Mouse (Mus musculus): Measurements from ENCODE around the gene 2900026A02Rik.
A peak's percentile ranks its signal among the peaks of the same experiment; 100 is the strongest.

The 2900026A02Rik gene

DNA sequence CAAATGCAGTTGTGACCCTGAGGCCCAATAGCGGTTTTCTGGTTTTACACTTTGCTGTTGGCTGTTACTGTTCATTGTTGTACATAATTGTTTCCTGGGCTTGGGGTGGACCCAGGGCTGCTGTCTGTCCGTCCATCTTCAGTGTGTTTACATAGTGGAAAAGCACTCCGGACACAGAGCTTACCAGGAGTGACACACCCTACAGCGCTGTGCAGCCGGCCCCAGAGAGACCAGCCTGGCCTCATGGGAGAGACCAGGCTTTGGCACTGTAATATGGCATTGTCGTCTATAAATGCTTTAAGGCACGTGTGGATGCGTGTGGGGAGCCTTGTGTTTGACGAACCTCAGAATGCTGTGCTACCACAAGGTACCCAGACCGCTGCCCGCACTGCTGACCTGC is 120.6 kb downstream of the 2900026A02Rik start:
- no peak for DNase-seq (ENCODE audit: extremely low spot score, low spot score)

DNA sequence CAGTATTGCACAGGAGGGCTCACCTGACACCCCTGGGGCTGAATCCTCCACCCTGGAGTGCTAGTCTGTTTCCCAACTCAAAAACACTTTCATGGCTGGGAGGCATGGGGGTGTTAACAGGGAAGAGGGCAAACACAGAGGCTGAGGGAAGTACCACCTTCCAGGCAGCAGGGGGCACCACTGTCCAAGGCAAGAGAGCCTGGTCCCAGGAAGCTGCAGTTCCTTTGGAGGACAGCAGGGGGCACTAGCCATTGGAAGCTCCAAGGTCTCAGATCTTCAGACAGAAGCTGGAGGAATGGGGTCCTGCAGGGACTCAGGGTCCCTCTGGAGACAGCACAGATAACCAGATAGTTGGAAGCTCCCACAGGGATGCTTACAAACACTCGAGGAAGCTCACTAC is 121.5 kb downstream of the 2900026A02Rik start:
- peak; percentile 94 for DNase-seq (ENCODE audit: extremely low spot score, low spot score)

DNA sequence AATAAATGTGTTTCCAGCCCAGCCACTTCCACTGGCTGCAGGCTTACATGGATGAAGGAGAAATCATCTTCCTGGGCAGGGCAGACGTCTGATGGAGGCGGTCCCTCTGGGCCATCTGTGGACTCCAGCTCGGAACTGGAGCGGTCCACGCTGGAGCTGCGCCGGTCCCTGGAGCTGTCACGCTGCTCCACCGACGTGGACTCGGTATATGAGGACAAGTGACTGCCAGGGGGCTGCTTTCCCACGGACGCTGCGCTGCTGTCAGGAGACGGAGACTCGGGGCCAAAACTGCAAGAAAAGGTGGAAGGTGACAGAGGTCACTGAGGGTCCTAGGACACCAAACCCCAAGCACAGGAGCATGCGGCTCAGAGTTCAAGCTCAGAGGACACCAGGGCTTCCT is 123.5 kb downstream of the 2900026A02Rik start:
- no peak for DNase-seq (ENCODE audit: extremely low spot score, low spot score)

DNA sequence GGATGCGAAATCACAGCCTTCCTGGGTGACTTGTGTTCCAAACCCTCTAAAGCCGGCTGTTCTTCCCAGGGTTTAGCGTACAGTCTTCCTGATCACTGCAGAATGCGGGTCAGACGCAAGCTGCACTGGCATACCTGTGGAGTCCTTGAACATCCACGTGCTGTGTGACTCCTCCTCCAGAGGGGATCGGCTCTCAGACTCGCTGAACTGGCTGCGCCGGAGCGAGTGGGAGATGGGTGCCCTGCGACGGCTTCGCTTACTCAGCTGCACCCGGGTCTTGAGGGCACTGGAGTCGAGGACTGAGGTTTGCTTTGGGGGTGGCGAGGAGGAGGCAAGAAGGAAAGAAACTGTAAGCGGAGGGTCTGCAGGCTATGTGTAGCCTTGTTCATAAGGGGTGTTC is 125.6 kb downstream of the 2900026A02Rik start:
- no peak for DNase-seq (ENCODE audit: extremely low spot score, low spot score)

DNA sequence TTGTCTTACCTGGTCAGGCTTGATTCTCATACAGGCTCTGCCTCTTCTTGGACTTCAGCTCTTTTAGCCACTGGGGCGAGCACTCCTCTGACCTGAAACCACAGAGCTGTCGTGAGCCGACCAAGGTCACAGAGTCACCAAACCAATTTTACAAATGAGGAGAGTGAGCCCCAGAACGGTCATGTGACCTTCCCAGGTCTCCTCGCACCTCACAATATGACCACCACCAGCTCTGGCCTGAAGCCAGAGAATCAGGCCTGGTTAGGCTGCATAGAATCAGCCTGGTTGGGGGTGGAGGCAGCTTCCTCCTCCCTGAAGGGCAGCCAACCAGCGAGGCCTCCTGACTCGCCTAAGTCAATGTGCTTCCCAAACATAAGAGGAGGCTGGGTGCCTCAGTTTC is 128.6 kb downstream of the 2900026A02Rik start:
- no peak for DNase-seq (ENCODE audit: extremely low spot score, low spot score)

DNA sequence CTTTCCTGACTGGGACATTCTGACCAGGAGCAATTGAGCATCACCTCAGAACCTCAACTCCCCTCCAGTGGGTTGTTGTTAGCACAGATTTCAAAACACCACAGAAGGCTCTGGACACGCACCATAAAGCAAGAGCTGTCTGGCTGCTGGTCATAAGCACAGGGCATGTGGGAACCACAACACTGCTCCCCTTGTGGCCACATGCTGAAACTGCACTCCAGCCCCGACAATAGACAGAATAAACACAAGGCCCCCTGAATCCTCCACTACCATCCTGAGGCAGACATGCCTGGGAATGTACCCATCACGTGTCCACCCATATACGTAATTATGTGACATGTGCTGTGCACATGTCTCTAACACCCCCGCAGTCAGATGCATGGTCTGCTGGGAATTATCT is 129.9 kb downstream of the 2900026A02Rik start:
- peak; percentile 50 for DNase-seq (ENCODE audit: extremely low spot score, low spot score)

DNA sequence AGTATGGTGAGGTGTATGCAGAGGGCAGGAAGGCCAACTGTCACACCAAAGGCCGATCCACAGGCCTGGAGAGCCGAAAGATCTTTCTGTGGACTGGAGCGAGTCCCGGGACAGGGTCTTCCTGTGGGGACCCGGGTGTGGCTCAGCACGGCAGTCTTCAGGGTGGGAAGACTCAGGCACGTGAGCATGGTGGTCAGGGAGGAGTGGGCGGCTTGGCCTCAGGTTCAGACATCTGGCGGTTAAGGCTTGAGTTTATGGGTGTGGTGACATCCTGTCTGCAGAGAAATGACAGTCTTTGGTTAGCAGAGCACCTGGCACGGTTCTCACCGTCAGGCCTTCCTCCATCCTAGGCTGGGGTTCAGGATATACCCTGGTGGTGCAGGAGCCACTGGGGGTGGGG is 130.3 kb downstream of the 2900026A02Rik start:
- DNase-seq (ENCODE audit: extremely low spot score, low spot score), result no peak

DNA sequence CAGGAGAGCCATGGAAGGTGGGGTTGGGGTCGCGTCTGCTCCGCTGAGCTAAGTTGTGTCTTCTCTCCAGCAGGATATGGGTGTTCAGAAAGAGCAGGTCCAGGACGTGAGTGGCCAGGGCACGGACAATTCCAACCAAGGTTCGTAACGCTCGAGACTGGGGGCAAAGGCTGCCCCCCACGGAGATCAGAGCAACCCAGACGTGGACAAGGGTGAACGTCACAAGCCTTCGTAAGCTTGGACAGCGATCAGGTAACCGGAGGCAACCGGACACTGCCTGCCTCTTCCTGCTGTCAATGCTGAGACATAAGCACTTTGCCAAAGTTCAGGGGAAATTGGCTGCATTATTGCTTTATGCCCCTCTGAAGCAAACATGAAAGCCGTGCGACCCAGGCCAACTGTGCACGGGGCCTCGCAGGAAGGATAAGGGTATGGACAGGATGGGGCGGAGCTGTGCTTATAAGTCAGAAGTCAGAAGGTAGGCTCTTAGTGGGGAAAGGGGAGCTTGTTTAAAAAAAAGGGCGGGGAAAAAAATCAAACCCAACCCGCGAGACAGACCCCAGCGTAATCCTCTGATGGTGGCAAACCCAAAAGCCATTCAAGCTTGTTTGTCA is 130.9 kb downstream of the 2900026A02Rik start:
- DNase-seq (ENCODE audit: extremely low spot score, low spot score), result no peak

DNA sequence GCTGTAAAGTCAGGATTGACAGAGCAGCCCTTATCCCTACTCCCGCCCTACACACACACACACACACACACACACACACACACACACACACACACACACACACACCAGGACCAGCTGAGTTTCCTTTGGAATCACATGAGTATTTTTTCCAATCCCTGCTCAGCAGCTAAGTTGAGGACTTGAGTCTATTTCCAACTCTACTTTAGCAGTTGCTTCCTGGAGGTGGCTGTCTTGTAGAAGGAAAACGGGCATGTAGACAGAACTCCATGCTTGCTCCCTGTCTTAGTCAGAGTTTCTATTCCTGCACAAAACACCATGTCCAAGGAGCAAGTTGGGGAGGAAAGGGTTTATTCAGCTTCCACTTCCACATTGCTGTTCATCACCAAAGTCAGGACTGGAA is 133.6 kb downstream of the 2900026A02Rik start:
- DNase-seq (ENCODE audit: extremely low spot score, low spot score), result no peak

DNA sequence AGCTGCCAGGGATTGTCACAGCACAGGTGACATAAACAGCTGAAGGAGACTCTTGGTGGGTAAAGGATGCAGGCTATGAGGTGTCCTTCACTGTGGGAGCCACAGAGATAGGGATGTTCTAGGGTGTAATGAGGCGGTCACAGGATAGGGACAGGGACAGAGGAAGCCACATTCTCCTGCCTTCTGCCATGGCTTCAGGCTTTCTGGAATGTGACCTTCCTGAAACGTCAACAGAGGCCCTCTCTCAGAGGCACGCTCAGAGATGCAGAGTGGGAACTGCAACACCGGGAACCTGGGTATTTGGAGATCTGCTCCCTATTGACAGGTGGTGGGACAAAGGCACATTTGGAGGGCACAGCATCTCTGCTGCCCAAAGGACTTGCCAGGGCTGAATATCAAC is 134.0 kb downstream of the 2900026A02Rik start:
- no peak for DNase-seq (ENCODE audit: extremely low spot score, low spot score)

DNA sequence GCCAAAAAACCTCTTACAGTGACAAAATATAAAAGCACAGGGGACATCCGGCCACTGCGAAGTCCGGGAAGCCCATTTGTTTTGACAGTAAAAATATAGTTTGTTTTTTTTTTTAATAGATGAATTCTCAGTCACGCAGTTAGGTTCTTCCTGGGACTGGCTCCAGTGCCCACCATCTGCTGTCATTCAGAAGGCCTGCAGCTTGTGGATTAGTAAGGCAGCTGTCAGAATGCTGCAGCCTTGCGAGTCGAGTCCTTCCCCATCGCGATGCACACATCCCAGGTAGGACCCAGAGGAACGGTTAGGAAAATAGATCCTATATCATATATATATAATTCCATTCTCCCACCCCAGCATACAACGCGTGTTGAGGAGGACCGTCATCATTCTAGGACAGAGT is 134.6 kb downstream of the 2900026A02Rik start:
- DNase-seq (ENCODE audit: extremely low spot score, low spot score), result no peak

DNA sequence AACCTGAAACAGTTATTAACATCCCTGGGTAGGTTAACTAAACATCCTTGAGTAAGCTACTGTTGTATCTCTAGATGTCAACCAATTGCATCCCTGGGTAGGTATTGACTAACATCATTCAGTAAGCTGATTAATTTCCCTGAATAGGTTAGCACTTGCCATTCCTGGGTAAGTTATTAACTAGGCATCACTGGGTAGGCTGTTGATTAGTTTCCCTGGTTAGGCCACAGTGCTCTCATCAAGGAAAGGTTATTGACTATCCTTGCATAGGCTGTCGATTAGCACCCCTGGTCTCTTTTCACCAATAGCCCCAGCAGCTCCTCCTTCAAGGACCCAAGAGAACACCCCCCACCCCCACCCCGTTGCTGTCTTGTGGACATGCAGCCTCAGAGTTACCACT is 135.1 kb downstream of the 2900026A02Rik start:
- DNase-seq (ENCODE audit: extremely low spot score, low spot score), result no peak

DNA sequence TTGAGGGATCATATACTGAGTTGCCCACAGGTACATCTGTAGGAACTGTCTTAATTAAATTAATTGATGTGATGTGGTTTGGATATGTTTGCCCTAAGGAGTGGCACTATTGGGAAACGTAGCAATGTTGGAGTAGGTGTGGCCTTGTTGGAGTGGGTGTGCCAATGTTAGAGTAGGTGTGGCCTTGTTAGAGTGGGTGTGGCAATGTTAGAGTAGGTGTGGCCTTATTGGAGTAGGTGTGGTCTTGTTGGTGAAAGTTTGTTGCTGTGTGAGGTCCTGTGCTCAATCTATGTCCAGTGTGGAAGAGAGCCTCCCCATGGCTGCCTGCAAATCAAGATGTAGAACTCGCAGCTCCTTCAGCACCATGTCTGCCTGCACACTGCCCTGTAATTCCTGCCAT is 136.7 kb downstream of the 2900026A02Rik start:
- DNase-seq (ENCODE audit: extremely low spot score, low spot score), result no peak

DNA sequence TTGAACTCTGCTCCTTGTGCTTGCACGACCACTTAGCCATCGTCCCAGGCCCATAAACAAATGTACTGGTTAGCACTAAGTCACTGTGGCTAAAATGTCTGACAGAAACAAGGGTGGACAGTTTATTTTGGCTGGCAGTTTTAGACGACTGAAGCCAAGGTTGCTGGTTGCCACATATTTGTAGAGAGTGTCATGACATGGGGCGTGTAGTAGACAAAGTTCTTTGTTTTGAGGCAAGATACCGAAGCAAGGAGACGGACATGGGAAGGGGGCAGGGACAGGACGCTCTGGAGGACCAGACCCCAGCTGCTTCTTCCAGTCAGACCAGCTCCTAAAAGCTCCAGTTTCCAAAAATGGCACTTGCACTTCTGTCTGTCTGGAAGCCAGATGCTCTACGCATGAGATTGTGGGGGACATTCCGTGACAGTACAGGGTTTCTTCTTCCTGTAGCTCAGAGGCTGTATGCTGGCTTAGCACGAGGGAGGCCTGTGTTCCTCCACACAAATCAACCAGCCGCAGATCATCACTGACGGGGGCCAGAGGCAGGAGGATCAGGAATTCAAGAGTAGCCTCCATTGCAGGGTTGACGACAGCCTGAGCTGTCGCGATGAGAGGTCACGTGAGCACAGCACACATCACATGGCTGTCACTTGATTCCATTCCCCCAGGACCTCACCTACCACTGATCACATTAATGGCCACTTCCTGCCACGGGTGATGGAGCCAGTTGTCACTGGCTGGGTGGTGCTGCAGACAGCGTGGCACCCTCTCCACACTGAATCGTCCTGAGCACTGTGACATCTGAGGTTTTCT is 138.5 kb downstream of the 2900026A02Rik start:
- DNase-seq (ENCODE audit: extremely low spot score, low spot score), result no peak

DNA sequence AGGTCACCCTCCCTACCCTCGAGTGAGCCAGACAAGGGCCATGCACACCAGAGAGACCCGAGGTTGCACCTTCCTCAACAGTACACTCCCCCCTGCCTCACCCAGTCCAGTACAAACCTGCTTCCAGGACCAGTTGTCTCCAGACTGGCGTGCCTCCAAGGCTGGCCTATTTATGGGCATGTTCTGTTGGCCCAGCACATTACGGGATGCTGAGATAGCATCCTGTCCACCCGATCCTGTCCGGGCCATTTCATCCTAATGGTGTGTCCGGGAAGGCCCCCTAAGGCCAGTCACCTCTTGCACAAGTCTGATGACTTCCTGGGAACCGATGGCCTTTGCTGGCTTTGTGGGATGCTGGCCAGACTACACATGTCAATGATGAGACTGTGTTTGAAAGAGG is 139.6 kb downstream of the 2900026A02Rik start, which contains the start of gene Crybb3:
Gene Crybb3 (minus strand): TSS at position 146 of the 400 bp plus-strand sequence.
- no peak for DNase-seq (ENCODE audit: extremely low spot score, low spot score)

DNA sequence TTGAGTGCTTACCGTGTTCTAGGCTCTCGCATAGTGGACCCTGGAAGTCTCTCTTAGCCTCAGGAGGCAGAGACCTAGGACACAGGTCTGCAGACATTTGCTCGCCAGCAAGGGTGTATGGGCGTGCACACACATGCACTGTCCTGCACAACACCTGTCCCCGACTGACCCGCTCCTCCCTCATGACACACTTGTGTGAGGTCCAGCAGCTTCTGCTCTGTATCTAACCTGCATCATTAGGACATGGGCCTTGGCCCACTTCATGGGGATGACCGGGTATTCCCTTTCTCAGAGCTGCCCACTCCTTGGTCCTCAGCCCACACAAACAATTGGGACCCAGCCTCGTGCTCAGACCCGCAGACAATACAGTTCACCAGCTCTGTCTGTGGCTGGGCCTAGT is 140.0 kb downstream of the 2900026A02Rik start:
- no peak for DNase-seq (ENCODE audit: extremely low spot score, low spot score)

DNA sequence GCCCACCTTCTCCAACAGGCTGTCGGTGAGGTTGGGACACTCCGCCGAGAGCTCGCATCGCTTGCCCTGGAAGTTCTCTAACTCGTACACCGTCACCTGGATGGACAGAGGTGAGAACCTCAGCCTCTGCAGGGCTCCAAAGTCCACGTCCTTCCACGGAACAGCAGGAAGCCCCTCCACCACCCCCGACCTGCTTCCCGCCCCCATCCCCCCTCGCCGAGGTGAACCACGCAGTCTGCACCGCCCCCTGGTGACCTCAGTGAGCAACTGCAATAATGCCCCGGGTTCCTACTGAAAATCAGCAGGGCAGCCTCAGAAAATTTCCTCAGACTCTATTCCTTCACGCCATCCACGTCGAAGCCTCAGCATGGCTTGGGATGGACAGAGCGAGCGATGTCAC is 141.3 kb downstream of the 2900026A02Rik start:
- peak; percentile 57 for DNase-seq (ENCODE audit: extremely low spot score, low spot score)

DNA sequence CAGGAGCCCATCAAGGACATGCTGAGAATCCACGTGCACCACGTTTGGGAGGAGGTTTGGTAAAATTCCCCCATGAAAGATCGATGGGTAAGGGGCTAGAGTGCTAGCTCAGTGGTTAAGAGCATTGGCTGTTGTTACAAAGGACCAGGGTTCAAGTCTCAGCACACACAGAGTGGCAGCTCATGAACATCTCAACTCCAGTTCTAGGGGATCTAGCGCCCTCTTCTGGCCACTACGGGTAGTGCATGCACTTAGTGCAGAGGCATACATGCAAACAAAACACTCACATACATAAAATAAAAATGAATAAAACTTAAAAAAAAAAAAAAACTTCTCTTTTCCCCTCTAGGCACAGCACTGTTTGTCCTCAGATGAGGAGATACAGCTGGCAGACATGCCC is 142.3 kb downstream of the 2900026A02Rik start:
- DNase-seq (ENCODE audit: extremely low spot score, low spot score), result no peak

DNA sequence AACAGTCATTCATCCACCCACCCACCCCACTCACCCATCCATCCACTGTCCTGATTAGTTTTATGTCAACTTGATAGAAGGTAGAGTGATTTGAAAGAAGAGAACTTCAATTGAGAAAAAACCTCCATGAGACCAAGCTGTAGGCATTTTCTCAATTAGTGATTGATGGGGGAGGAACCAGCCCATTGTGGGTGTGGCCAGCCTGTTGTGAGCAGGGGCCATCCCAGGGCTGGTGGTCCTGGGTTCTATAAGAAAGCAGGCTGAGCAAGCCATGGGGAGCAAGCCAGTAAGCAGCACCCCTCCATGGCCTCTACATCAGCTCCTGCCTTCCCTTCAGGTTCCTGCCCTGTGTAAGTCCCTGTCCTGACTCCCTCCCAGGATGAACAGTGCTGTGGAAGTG is 151.0 kb downstream of the 2900026A02Rik start, which contains the start of gene Crybb2:
Gene Crybb2 (minus strand): TSS at position 101 of the 400 bp plus-strand sequence.
- DNase-seq (ENCODE audit: extremely low spot score, low spot score), result no peak

DNA sequence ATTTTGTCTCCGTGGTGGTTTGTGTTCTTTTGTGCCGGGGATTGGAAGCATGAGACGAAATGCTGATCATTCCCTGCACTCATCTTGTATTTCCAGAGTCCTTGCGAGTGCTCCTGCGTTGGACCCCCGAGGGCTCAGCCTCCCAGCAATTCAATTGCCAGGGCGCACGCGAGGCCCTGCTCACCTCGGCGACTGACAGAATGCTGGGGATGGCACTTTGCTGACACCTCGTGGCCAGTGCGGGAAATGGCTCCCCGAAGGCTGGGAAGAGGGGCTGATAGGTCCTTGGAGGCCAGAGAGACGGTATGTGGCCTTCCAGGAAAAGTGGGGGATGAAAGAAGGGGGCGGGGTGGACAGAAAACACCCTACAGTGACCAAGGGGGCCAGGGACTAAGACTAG is 166.7 kb downstream of the 2900026A02Rik start:
- DNase-seq (ENCODE audit: extremely low spot score, low spot score), result peak; percentile 88

DNA sequence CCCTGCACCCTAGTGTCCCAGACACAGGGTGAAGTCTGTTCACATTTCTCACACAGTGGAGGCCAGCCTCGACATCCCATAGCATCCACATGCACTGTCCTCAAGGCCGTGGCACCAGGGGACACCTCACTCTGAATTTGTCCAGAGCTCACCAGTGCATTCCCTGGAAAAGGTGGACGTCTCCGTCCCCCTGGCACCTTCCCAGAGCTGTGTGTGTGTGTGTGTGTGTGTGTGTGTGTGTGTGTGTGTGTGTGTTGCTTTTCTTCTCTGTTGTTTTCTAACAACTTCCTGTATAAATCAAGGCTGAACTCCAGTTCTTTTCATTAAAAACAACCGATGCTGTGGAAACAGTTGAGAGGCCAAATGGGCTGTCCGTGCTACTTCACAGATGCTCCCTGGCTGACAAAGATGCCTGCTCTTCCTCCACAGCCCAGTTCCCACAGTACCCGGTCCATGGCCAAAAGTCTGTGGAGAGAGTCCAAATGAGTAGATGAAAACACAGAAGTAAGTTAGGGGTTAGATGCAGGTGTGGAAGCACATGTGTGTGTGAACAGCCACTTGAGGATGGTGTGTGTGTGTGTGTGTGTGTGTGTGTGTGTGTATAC is 170.4 kb downstream of the 2900026A02Rik start:
- no peak for DNase-seq (ENCODE audit: extremely low spot score, low spot score)

DNA sequence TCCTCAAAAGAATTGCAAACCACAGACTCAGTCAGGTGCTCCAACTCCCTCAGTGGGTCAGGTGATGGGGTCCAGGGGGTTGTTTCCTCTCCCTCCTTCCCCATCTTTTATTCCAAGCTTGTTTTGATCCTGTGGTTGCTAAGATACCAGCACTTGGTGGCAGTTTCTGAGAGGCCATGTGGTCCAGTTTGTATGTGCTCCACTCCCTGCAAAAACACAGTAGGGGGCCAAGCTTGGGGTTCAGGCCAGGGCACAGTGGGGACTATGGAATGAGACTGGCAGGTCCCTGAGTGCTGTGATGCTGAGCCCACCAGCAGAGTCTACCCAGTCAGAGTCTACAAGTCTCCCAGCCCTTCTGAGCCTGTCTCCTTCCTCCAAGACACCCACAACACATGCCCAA is 171.2 kb downstream of the 2900026A02Rik start:
- no peak for DNase-seq (ENCODE audit: extremely low spot score, low spot score)

All from neural tube, embryonic 10.5 days (tissue).